Mouse (Mus musculus): ENCODE results near the gene Fam78b.

The Fam78b gene

GRCm38 (mm10) chr1:167034435-167034834 is 33.2 kb downstream of the Fam78b start:
- no peak for DNase-seq

DNA sequence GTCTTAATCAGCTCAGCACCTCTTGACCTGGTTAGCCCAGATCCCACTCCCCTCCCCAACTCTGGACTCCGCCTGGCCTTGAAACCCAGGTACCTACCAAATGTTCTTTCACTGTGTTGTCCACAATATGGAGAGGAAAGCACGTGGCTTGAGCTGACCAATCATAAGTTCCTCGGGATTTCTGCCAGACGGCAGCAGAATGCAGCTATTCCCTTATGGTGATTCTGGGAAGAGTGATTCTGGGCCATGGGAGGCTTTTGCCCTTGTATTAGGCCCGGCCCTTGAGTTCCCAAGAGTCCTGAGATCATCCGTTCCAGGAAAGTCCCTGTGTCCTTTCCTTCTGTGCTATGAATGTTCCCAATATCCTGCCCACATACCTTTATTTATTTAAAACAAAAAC is 41.3 kb downstream of the Fam78b start:
- no peak for DNase-seq

DNA sequence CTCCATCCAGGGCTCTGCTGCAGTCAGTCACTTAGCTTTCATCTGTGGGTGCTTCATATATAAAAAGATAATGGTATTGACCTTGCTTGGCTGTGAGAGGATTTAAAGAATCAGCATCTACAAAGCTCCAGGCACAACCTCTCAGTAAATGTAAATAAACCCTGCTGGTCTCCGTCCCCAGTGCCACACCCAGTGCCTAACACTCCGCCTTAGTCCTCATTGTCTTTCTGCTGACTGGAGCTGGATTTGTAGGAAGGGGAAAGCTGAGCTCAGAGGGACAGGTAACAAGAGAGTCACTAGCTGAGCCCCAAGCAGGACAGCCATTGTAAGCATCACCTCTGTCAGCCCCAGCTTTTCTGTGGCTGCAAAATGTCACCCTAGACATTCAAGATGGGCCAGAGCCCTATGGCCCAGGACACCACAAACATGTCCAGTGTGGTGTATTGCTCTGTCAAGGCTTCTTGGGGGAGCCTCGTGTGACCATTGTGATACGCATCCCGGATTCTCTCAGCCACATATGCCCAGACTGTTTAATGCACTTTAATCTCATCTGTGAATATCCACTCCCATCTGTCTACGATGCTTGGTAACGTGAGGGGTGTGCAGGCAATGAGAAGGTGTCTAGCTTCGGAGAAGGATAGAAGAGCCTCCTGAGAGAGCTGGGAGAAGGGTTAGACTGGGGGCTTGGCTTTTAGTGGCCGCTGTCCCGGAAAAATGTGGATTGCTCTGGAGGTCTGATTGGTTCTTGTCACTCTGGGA is 45.1 kb downstream of the Fam78b start:
- no peak for DNase-seq

- DNase-seq: no peak
These were observed 49.6 kb downstream of the Fam78b start for GRCm38 (mm10) chr1:167050859-167051258.

GRCm38 (mm10) chr1:167054029-167054428 is 52.8 kb downstream of the Fam78b start:
- DNase-seq: peak in 1 of 2 experiments; percentile 21

GRCm38 (mm10) chr1:167057543-167057942 is 56.3 kb downstream of the Fam78b start:
- no peak for DNase-seq

GRCm38 (mm10) chr1:167059550-167060285 is 58.5 kb downstream of the Fam78b start:
- peak; percentile 15 to 21 for DNase-seq

- DNase-seq: no peak
These were observed 62.8 kb downstream of the Fam78b start for GRCm38 (mm10) chr1:167063971-167064370.

DNA sequence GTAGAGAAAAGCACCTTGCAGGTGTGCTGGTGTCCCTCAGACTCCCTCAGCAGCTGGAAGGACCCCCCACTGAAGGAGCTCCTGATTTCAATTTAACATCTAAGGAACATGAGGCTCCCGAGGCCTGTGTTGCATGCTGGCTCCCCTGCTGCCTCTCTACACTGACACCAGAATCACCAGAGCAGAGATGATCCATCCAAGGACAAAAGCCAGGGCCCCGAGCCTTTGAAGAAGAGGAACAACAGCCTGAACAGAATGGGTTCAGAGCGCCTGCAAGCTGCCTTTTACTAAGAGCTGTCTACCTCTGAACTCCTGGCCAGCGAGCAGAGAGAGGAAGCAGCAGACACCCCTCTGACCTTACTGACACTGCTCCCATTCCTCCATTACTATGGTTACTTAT is 64.3 kb downstream of the Fam78b start:
- no peak for DNase-seq

- no peak for DNase-seq
These were observed 64.8 kb downstream of the Fam78b start for GRCm38 (mm10) chr1:167065986-167066385.

DNA sequence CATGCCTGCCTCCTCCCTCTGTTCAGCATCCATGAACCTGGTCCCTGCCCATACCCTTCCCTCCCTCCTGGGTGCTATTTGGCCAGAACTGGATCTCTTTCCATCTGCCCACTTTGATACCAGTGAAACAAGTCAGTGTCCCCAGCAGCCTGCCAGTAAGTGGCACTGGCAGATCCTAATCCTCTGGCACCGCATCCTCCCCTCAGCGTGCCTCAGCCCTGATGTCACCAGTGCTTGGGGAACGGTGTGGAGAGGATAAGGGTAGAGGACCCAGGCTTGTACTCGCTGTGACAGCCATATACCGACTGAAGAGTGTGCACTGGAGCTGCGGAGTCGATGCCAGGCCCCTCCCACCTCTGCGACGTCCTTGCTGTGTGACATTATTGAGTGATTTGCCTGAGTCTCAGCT is 65.7 kb downstream of the Fam78b start:
- no peak for DNase-seq

DNA sequence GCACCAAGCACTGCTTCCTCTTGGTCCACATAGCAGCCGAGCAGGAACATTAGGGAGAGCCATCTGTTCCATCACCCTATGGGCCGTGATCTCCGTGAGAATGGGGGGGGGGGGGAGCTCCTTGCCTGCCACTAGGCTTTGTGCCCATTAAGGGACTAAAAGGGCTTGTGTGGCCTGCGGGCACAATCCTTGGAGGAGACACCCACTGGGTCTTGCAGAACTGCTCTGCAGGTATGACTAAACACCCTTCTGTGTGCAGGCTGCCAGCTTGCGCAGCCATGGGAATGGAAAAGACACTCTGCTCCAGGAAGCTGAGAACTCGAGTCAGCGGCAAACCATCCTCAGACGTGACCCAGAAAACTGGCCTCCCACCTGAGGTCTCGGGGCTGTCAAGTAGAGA is 68.5 kb downstream of the Fam78b start:
- no peak for DNase-seq

- no peak for DNase-seq
These were observed 69.1 kb downstream of the Fam78b start for GRCm38 (mm10) chr1:167070306-167070705.

DNA sequence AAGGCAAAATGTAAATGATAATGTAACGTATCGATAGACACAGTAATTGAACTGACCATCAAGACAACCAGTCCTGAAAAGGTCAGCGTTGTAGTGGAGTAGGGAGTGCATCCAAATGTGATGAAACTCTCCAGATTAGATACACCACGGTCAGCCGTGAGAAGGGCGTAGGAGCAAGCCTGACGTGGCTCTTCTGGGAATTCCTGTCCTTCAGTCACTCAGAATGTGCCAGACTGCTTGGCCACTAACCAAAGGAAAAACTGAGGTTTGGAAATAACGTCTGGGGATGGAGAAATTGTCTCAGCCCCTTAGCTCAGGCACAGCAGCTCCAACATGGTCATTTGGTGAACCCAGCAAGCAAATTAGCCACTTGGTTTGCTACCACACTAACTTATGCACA is 74.5 kb downstream of the Fam78b start:
- no peak for DNase-seq

- peak; percentile 74 to 76 for DNase-seq
These were observed 78.3 kb downstream of the Fam78b start for GRCm38 (mm10) chr1:167079476-167079875.

GRCm38 (mm10) chr1:167081946-167082345 is 80.7 kb downstream of the Fam78b start:
- DNase-seq: no peak

DNA sequence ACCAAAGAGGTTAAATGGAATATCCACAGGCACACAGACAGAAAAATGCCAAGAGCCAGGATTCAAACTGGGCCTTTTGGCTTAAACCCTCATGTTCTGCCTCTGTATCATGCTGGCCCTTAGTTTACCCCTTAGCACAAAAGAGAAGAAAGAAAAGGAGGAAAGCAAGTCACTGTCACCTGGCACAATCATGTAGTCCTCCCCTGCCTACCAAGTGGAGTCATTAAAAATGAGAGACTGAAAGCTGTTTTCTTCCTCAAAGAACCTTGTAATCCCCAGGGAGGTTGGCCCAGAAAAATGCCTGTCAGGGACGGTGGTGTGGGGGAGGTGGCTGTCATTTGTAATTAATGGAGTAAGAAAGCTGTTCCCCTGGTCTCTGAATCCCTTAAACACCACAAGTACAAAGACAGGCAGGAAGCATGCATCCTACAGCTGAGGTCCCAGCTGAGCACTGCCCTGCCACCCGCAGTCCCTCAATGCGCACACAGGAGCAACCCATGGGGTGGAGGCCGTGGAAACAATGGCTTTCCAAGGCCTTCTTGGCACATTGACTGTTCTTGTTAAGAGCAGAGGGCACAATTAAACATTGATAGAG is 81.4 kb downstream of the Fam78b start:
- DNase-seq: peak in 1 of 2 experiments; percentile 15

GRCm38 (mm10) chr1:167083181-167083580 is 82.0 kb downstream of the Fam78b start:
- DNase-seq: no peak

DNA sequence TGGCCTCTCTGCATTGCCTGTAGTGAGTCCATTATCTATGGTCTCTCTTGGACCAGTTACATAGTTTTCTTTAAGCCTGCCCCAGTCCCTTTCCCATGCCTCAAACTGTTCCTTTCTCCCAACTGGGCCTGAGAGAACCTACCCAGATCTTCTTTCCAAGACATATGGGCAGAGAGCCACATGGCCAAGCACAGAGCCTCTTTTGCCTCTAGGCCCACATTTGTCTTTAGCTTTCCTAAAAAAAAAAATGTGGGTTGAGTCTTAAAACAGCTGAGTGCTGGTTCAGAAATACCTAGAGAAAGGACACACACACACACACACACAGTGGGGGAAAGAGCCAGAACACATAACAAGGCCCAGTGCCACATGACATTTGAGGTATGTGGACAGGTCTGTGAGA is 83.1 kb downstream of the Fam78b start:
- no peak for DNase-seq

- DNase-seq: no peak
These were observed 84.2 kb downstream of the Fam78b start for GRCm38 (mm10) chr1:167085461-167085860.

DNA sequence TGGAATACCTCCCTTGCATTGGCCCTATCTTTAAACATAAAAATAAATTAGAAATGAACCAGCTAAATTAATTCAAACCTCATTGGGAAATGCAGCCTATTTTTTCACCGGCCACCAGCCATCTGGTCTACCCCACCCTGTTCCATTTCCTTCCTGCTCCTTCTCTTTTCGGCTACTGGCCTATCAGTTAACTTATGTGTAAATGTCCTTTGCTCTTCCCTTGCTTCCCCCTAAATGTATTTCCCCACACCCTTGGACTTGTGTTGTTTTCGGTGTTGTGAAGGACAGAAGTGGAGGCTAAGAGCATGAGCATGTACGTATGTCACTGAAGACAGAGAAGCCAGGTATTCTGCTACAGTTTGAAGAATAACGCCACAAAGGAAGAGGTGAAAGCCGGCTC is 89.2 kb downstream of the Fam78b start:
- DNase-seq: no peak

DNA sequence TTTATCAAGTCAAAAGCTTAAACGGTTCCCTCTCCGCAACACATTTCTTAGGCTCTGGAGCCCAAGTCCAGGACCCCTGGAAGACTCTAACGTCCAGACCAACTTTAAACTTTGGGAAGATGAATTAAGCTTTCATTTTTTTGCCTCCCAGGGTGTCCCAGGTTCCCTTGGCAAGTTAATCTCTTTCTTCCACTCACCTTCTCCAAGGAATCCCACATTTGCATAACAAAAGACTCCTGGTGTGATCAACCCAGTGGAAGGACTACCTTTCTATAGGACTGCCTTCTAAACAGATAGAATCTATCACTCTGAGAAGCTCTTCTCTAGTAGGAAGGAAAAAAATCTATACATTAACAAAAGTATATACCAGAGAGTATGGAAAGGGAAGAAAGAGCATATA is 92.3 kb downstream of the Fam78b start:
- no peak for DNase-seq

- no peak for DNase-seq
These were observed 93.5 kb downstream of the Fam78b start for GRCm38 (mm10) chr1:167094589-167095148.

DNA sequence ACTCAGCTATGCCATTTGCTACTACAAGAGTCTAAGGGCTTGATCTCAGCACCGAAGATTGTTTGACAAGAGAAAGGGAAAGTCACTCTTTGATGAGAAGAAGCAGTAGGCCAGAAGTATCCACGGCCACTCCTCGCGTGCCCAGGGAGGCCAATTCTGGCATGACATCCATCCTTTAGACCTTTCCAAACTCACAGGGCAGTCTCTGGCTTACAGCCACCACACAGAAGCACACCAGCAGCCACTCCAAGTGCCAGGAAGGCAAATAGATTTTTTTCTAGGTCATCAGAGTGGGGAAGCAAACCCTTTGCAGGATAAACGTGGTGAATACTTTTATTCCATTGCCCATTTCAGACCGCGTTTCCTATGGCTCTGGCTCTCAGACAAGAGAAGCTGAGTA is 97.5 kb downstream of the Fam78b start:
- no peak for DNase-seq

Measured in kidney, postnatal 4 days (tissue).